Mouse (Mus musculus) liver, embryonic 14.5 days (tissue): ENCODE results near the gene Hal. TPM values are rescaled to one million over a fixed set of nuclear protein-coding genes. Genes with fewer than 3 reads are reported as not detected.

ENCODE experiments used
- ATAC-seq: fragments of 200-750 bp; cut with Nextera tagmentation; 2 replicates; pipeline ENCODE4 v1.8.0; 2017; ENCODE audit warnings: moderate number of reproducible peaks, mild to moderate bottlenecking, moderate library complexity; ENCODE audit not compliant: insufficient read depth
- DNase-seq, 3 experiments: peaks; one replicate each; pipeline ENCODE4 v3.0.0-alpha.2; 2012 to 2013; ENCODE audit warnings: low read depth in 3 of 3, low spot score in 3 of 3
- H3K27ac ChIP-seq: fragments of 300-500 bp; sonication (generic); 2 replicates; pipeline ENCODE4 v1.5.1; 2014; ENCODE audit warnings: moderate library complexity, mild to moderate bottlenecking, control low read depth, inconsistent platforms
- H3K27me3 ChIP-seq: fragments of 300-500 bp; sonication (generic); 2 replicates; pipeline ENCODE4 v1.6.1; 2014; ENCODE audit warnings: mild to moderate bottlenecking, low read length, moderate library complexity; ENCODE audit not compliant: control insufficient read depth, insufficient read depth
- H3K36me3 ChIP-seq: fragments of 300-500 bp; sonication (generic); replicated peaks from 2 replicates; pipeline ENCODE4 v1.6.1; 2014; ENCODE audit warnings: low read depth; ENCODE audit not compliant: control insufficient read depth, insufficient read depth
- H3K4me1 ChIP-seq, 2 experiments: fragments of 200-500 bp in 1 of 2; fragments of 300-500 bp in 1 of 2; sonication (generic) in 1 of 2; replicated peaks; 2 replicates each; pipeline ENCODE4 v1.6.1; 2012 to 2014; ENCODE audit warnings: antibody characterized with exemption in 1 of 2, inconsistent platforms in 1 of 2, low read length in 1 of 2; ENCODE audit not compliant: control insufficient read depth in 2 of 2, insufficient read depth in 2 of 2
- H3K4me2 ChIP-seq: fragments of 300-500 bp; sonication (generic); 2 replicates; pipeline ENCODE4 v1.6.1; 2014; ENCODE audit warnings: low read depth, mild to moderate bottlenecking, control low read depth, moderate library complexity
- H3K4me3 ChIP-seq, 2 experiments: fragments of 200-500 bp in 1 of 2; fragments of 300-500 bp in 1 of 2; sonication (generic) in 1 of 2; 2 replicates each; pipeline ENCODE4 v1.5.1; 2012 to 2014; ENCODE audit warnings: low read depth in 2 of 2, low read length in 2 of 2, mild to moderate bottlenecking in 2 of 2, control low read depth in 1 of 2, inconsistent platforms in 1 of 2, moderate library complexity in 1 of 2; ENCODE audit not compliant: insufficient read depth in 1 of 2
- H3K9ac ChIP-seq: fragments of 300-500 bp; sonication (generic); replicated peaks from 2 replicates; pipeline ENCODE4 v1.6.1; 2014; ENCODE audit warnings: mild to moderate bottlenecking, control low read depth, moderate library complexity
- H3K9me3 ChIP-seq: fragments of 300-500 bp; sonication (generic); 2 replicates; pipeline ENCODE4 v1.6.1; 2016; ENCODE audit warnings: low read length, mixed read lengths; ENCODE audit not compliant: control insufficient read depth
- CTCF ChIP-seq: IDR thresholded peaks from 2 replicates; pipeline ENCODE4 v1.5.1; 2016; ENCODE audit warnings: antibody characterized with exemption, low read depth, control low read depth
- EP300 ChIP-seq: IDR thresholded peaks from 2 replicates; pipeline ENCODE4 v1.6.1; 2016; ENCODE audit warnings: antibody characterized with exemption, low read depth
- WGBS: fragments of 180-500 bp; shearing (Covaris S2); extraction: QIAGEN DNeasy Blood & Tissue Kit; methylation state at CpG from one replicate; pipeline ENCODE4 v1.1.7; 2014; ENCODE audit not compliant: insufficient replicate concordance; 5-methylcytosine and 5-hydroxymethylcytosine counted together
- polyA plus RNA-seq, 2 experiments: library from polyadenylated mRNA; depleted of rRNA in 1 of 2; stranded (reverse) in 1 of 2; unstranded in 1 of 2; fragments of >200 nt; fragmentation: Nextera tagmentation in 1 of 2; extraction: Ambion mirVana in 1 of 2; gene quantifications; 2 replicates each; pipeline versions ENCODE4 v1.2.1 to v1.2.3; 2012 to 2014

The Hal gene
- polyA plus RNA-seq, 2 experiments = 2.1 to 4.7 TPM

GRCm38 (mm10) chr10:93542356-93542755, 53.8 kb downstream of the Hal start:
- Histone ChIP-seq H3K9ac (no peak overlapping the region), H3K4me3 (no peak overlapping the region), H3K4me2 (no peak overlapping the region), H3K27me3 (no peaks in the 10 kb centered on the region), H3K36me3 (no peaks in the 10 kb centered on the region), H3K9me3 (no peaks in the 10 kb centered on the region), H3K27ac (no peak overlapping the region), H3K4me1 (peaks cover 0 to 11% of the 10 kb centered on the region in 2 experiments; a peak in 2 of 4 replicates)
- TF ChIP-seq EP300 = no peak
- no peak for TF ChIP-seq CTCF
- DNase-seq (no peak), ATAC-seq (no peak)
- 45% methylated on average over 4 of the region's 4 CpGs for WGBS

GRCm38 (mm10) chr10:93543176-93543575, 54.6 kb downstream of the Hal start:
- TF ChIP-seq EP300 = no peak
- no peak for TF ChIP-seq CTCF

GRCm38 (mm10) chr10:93544172-93544571, 55.6 kb downstream of the Hal start:
- TF ChIP-seq EP300 = no peak
- TF ChIP-seq CTCF = no peak
- Histone ChIP-seq H3K27me3 (no peaks in the 10 kb centered on the region), H3K27ac (no peak overlapping the region), H3K4me3 (no peak overlapping the region), H3K4me1 (peaks cover 0 to 11% of the 10 kb centered on the region in 2 experiments; a peak in 2 of 4 replicates), H3K4me2 (no peak overlapping the region), H3K36me3 (no peaks in the 10 kb centered on the region), H3K9ac (no peak overlapping the region), H3K9me3 (no peaks in the 10 kb centered on the region)
- no peak for DNase-seq
- ATAC-seq = no peak
- 57% methylated on average over 5 of the region's 5 CpGs for WGBS

More at GRCm38 (mm10) chr10:93543176-93543575, 54.6 kb downstream of the Hal start:
- no peak overlapping the region for H3K27ac ChIP-seq
- 51% methylated on average over 6 of the region's 6 CpGs for WGBS
- H3K4me2 ChIP-seq = no peak overlapping the region
- ATAC-seq (no peak), DNase-seq (no peak)
- no peak overlapping the region for H3K4me3 ChIP-seq
- H3K4me1 ChIP-seq = peaks cover 0 to 11% of the 10 kb centered on the region in 2 experiments; a peak in 2 of 4 replicates
- no peak overlapping the region for H3K9ac ChIP-seq
- H3K27me3 ChIP-seq = no peaks in the 10 kb centered on the region
- no peaks in the 10 kb centered on the region for H3K36me3 ChIP-seq
- H3K9me3 ChIP-seq = no peaks in the 10 kb centered on the region

GRCm38 (mm10) chr10:93547741-93548270, 59.2 kb downstream of the Hal start:
- DNase-seq (no peak), ATAC-seq (no peak)
- Histone ChIP-seq H3K4me2 (no peak overlapping the region), H3K9ac (no peak overlapping the region), H3K27ac (no peak overlapping the region), H3K9me3 (no peaks in the 10 kb centered on the region), H3K27me3 (no peaks in the 10 kb centered on the region), H3K4me3 (no peak overlapping the region), H3K4me1 (peaks cover 0 to 2% of the 10 kb centered on the region in 2 experiments; a peak in 1 of 4 replicates), H3K36me3 (no peaks in the 10 kb centered on the region)
- TF ChIP-seq EP300 (no peak), CTCF (no peak)
- 71% methylated on average over 4 of the region's 4 CpGs for WGBS

GRCm38 (mm10) chr10:93548991-93549390, 60.4 kb downstream of the Hal start:
- DNase-seq (peak; percentile 34 to 41 (median 34)), ATAC-seq (no peak)
- Histone ChIP-seq H3K4me2 (no peak overlapping the region), H3K27ac (no peak overlapping the region), H3K9me3 (no peaks in the 10 kb centered on the region), H3K27me3 (no peaks in the 10 kb centered on the region), H3K9ac (no peak overlapping the region), H3K4me3 (no peak overlapping the region), H3K36me3 (no peaks in the 10 kb centered on the region), H3K4me1 (peaks cover 0 to 2% of the 10 kb centered on the region in 2 experiments; a peak in 1 of 4 replicates)
- WGBS = 10% methylated on average over 7 of the region's 7 CpGs
- TF ChIP-seq CTCF (peak; percentile 92), EP300 (no peak)
